Mouse (Mus musculus): ENCODE results near the gene Gja1. TPM values are rescaled to one million over a fixed set of nuclear protein-coding genes. Genes with fewer than 3 reads are reported as not detected.

Gene Gja1
- polyA plus RNA-seq (2016; fragmentation: Nextera tagmentation; extraction: Ambion mirVana), result 113 and 129 TPM in 2 replicates

- H3K9me3 ChIP-seq, result no peaks in the 10 kb centered on the region
- peak within 1 kb of the TSS; percentile 58 for H3K4me3 ChIP-seq (replicated peaks)
- peak within 1 kb of the TSS; percentile 80 for H3K4me2 ChIP-seq
- ATAC-seq (ENCODE audit: low FRiP score), result peak; percentile 51
- WGBS, result 0% methylated on average over 23 of the region's 23 CpGs
- 0 out of 2 replicates have a peak, but pooled peaks cover 4% of the 10 kb centered on the region for H3K27me3 ChIP-seq
- peak within 1 kb of the TSS; percentile 80 for H3K27ac ChIP-seq
- peak within 1 kb of the TSS; percentile 72 for H3K9ac ChIP-seq
- peaks cover 13% of the 10 kb centered on the region for H3K4me1 ChIP-seq
- H3K36me3 ChIP-seq (replicated peaks), result no peaks in the 10 kb centered on the region
Observed at GRCm38 (mm10) chr10:56377097-56377965, at the start of gene Gja1. Gene Gja1, plus strand, starts transcription at chr10:56377330.

- H3K27ac ChIP-seq, result no peak overlapping the region
- peak; percentile 92 for ATAC-seq (ENCODE audit: low FRiP score)
- WGBS, result 51% methylated on average over 6 of the region's 6 CpGs
Observed at GRCm38 (mm10) chr10:56338851-56339489, 38.2 kb upstream of the Gja1 start.

DNA sequence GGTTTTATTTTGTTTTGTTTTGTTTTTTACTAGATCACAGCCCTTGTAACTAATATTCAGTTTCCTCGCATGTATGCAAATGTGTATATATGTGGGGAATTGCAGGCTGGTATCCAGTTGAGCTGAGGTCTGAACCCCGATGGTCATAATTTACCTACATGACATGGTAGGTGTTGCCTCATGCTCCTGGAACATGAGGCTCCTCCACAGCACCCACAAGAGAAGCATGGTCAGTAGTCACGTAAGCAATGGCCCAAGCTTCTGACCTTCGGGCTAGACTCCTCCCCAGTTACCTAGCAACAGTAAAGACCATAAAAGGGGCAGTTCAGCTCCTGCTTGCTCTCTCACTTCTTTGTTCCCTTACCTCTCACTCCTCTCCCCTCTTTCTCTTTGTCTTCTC, 16.7 kb upstream of the Gja1 start:
- ATAC-seq (ENCODE audit: low FRiP score), result no peak
- H3K4me2 ChIP-seq, result no peak overlapping the region
- H3K4me1 ChIP-seq, result no peaks in the 10 kb centered on the region
- H3K9me3 ChIP-seq, result no peaks in the 10 kb centered on the region
- H3K27me3 ChIP-seq, result no peaks in the 10 kb centered on the region
- H3K9ac ChIP-seq, result no peak overlapping the region
- H3K36me3 ChIP-seq (replicated peaks), result no peaks in the 10 kb centered on the region
- no peak overlapping the region for H3K4me3 ChIP-seq (replicated peaks)
- H3K27ac ChIP-seq, result no peak overlapping the region
- WGBS, result 70% methylated on average over 4 of the region's 4 CpGs

More at GRCm38 (mm10) chr10:56338851-56339489, 38.2 kb upstream of the Gja1 start:
- Histone ChIP-seq H3K4me3 (replicated peaks) (no peak overlapping the region), H3K27me3 (no peaks in the 10 kb centered on the region), H3K36me3 (replicated peaks) (no peaks in the 10 kb centered on the region), H3K9ac (no peak overlapping the region), H3K4me1 (no peaks in the 10 kb centered on the region), H3K9me3 (no peaks in the 10 kb centered on the region), H3K4me2 (no peak overlapping the region)

DNA sequence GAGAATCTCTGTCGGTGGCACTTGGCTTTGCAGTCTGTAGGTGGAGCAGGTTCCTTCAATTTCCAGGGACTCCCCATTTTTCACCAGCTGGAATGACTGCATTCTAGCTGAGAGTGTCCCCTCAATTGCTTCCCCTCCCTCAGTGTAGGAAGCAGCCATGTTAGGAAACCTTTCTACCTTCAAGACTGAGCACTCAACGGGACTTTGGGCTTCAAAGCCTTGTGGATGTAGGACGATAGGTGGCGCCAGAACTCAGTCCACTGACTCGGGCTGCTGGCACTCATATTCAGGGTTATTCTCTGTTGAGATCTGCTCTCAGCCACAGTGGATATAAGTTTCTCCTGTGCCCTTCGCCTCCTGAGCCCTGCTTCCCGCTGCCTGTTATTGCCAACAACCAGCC, 8.1 kb upstream of the Gja1 start:
- ATAC-seq (ENCODE audit: low FRiP score), result peak; percentile 70
- no peaks in the 10 kb centered on the region for H3K27me3 ChIP-seq

DNA sequence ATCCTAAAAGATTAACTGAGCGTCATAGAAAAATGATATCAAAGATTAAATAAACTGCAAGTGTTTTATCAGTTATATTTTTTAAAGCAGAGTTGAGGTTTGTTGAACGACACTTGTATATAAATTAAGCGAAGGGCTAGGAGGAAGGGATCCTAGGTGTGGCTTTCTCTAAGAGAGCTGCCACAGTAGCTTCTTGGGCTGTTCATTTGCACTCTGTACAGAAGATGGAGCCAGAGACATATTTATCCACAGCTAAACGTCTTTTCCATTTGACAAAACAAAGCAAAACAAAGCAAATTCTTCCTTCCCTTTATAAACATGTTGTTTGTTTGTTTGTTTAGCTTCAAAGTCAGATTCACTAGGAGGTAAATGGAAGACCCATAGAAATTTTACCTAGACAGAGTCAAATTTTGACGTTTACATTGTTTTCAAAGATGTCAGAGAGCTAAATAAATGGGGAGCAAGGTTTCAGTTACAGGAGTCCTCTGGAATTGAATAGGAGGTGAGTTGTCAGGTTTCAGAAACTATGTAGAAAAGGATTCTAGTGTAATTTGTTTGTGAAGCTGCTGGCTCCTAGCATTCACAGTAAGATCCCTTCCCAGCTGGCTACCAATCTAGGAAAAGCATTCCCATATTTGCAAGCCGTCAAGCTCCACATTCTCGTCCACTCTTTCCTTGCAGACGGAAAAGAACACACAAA, 4.0 kb upstream of the Gja1 start:
- no peaks in the 10 kb centered on the region for H3K36me3 ChIP-seq (replicated peaks)
- ATAC-seq (ENCODE audit: low FRiP score), result peak; percentile 47; the same call in 1 of the 2 replicates
- H3K27me3 ChIP-seq, result 0 out of 2 replicates have a peak, but pooled peaks cover 4% of the 10 kb centered on the region
- H3K4me3 ChIP-seq (replicated peaks), result no peak overlapping the region
- peaks cover 10% of the 10 kb centered on the region for H3K4me1 ChIP-seq
- no peaks in the 10 kb centered on the region for H3K9me3 ChIP-seq
- H3K4me2 ChIP-seq, result peak overlapping the region; percentile 8; the same call in 1 of the 2 replicates
- no peak overlapping the region for H3K27ac ChIP-seq
- H3K9ac ChIP-seq, result no peak overlapping the region
- WGBS, result 29% methylated on average over 8 of the region's 8 CpGs

More for the DNA sequence above, 8.1 kb upstream of the Gja1 start:
- Histone ChIP-seq H3K9ac (no peak overlapping the region), H3K4me1 (peaks cover 3% of the 10 kb centered on the region), H3K36me3 (replicated peaks) (no peaks in the 10 kb centered on the region), H3K9me3 (no peaks in the 10 kb centered on the region), H3K4me2 (no peak overlapping the region), H3K27ac (no peak overlapping the region), H3K4me3 (replicated peaks) (no peak overlapping the region)
- WGBS, result 19% methylated on average over 7 of the region's 7 CpGs

GRCm38 (mm10) chr10:56374169-56374568, 3.0 kb upstream of the Gja1 start:
- Histone ChIP-seq H3K9me3 (no peaks in the 10 kb centered on the region), H3K4me3 (replicated peaks) (no peak overlapping the region), H3K4me2 (no peak overlapping the region), H3K36me3 (replicated peaks) (no peaks in the 10 kb centered on the region), H3K9ac (no peak overlapping the region), H3K27ac (no peak overlapping the region), H3K4me1 (peaks cover 13% of the 10 kb centered on the region), H3K27me3 (0 out of 2 replicates have a peak, but pooled peaks cover 4% of the 10 kb centered on the region)
- 5% methylated on average over 5 of the region's 5 CpGs for WGBS
- no peak for ATAC-seq (ENCODE audit: low FRiP score)

GRCm38 (mm10) chr10:56375906-56376468, 1.1 kb upstream of the Gja1 start:
- H3K36me3 ChIP-seq (replicated peaks), result no peaks in the 10 kb centered on the region
- H3K9ac ChIP-seq, result no peak overlapping the region
- no peaks in the 10 kb centered on the region for H3K9me3 ChIP-seq
- 9% methylated on average over 9 of the region's 9 CpGs for WGBS
- H3K27ac ChIP-seq, result no peak overlapping the region
- H3K27me3 ChIP-seq, result 0 out of 2 replicates have a peak, but pooled peaks cover 4% of the 10 kb centered on the region
- H3K4me3 ChIP-seq (replicated peaks), result no peak overlapping the region
- H3K4me2 ChIP-seq, result no peak overlapping the region
- peaks cover 13% of the 10 kb centered on the region for H3K4me1 ChIP-seq
- ATAC-seq (ENCODE audit: low FRiP score), result no peak

GRCm38 (mm10) chr10:56377966-56378647, 977 bp downstream of the Gja1 start:
- Histone ChIP-seq H3K4me1 (peaks cover 13% of the 10 kb centered on the region), H3K9me3 (no peaks in the 10 kb centered on the region), H3K36me3 (replicated peaks) (no peaks in the 10 kb centered on the region), H3K27ac (peak overlapping the region; percentile 80), H3K4me2 (peak overlapping the region; percentile 80), H3K27me3 (0 out of 2 replicates have a peak, but pooled peaks cover 4% of the 10 kb centered on the region), H3K9ac (peak overlapping the region; percentile 72), H3K4me3 (replicated peaks) (peak overlapping the region; percentile 58)
- peak; percentile 12 for ATAC-seq (ENCODE audit: low FRiP score)
- under 1% methylated on average over 25 of the region's 25 CpGs for WGBS

DNA sequence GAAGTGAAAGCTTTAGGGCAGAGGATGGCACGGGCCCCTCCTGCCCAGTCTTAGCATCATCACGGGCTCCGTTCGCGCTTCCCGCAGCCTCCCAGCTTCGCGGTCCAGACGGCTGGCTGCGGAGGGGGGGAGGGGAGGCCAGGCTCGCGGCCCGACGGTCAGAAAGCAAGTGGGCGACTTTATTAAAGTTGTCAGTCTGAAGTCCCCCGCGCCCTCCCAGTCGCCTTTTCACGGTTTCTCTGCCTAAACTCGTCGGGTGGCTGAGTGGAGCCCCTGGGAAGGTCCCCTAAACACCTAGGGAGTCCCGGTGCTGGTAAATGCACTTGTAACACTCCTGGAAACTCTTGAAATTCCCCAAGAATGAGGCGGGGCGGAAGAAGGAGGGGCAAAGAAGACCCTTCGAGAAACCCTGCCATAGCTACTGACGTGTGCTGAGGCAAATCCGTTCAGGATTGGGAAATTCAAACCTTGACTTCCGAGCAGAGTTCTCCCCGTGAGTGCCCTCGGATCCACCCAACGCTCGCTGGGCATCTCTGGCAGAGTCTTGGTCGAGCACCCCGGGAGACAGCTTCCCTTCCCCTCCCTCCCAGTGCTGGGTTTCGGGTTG, 1.6 kb downstream of the Gja1 start:
- under 1% methylated on average over 35 of the region's 35 CpGs for WGBS

GRCm38 (mm10) chr10:56379720-56380119, 2.6 kb downstream of the Gja1 start:
- peak overlapping the region; percentile 58 for H3K4me3 ChIP-seq (replicated peaks)
- no peaks in the 10 kb centered on the region for H3K9me3 ChIP-seq
- 5% methylated on average over 7 of the region's 7 CpGs for WGBS
- H3K4me1 ChIP-seq, result peaks cover 7% of the 10 kb centered on the region; the same call in 1 of the 2 replicates
- H3K9ac ChIP-seq, result peak overlapping the region; percentile 72; the same call in 1 of the 2 replicates
- 0 out of 2 replicates have a peak, but pooled peaks cover 4% of the 10 kb centered on the region for H3K27me3 ChIP-seq
- no peak overlapping the region for H3K27ac ChIP-seq
- peak overlapping the region; percentile 80 for H3K4me2 ChIP-seq
- ATAC-seq (ENCODE audit: low FRiP score), result no peak
- no peaks in the 10 kb centered on the region; the same call in 1 of the 2 replicates for H3K36me3 ChIP-seq (replicated peaks)

More for the DNA sequence above, 1.6 kb downstream of the Gja1 start:
- Histone ChIP-seq H3K9ac (peak overlapping the region; percentile 72), H3K4me2 (peak overlapping the region; percentile 80), H3K4me3 (replicated peaks) (peak overlapping the region; percentile 58), H3K4me1 (peaks cover 13% of the 10 kb centered on the region), H3K27me3 (0 out of 2 replicates have a peak, but pooled peaks cover 4% of the 10 kb centered on the region), H3K36me3 (replicated peaks) (no peaks in the 10 kb centered on the region; the same call in 1 of the 2 replicates), H3K9me3 (no peaks in the 10 kb centered on the region), H3K27ac (peak overlapping the region; percentile 80)
- peak; percentile 78 for ATAC-seq (ENCODE audit: low FRiP score)
